Mouse (Mus musculus) ovary, adult 18-20 months (tissue): ENCODE measurements around the gene Plekha7.

Source experiments
- DNase-seq: peaks from one replicate; pipeline ENCODE4 v3.0.0; 2022; ENCODE audit warnings: low spot score, mixed read lengths

Gene Plekha7

GRCm38 (mm10) chr7:116222288-116223009, 85.7 kb downstream of the Plekha7 start:
- no peak for DNase-seq

DNA sequence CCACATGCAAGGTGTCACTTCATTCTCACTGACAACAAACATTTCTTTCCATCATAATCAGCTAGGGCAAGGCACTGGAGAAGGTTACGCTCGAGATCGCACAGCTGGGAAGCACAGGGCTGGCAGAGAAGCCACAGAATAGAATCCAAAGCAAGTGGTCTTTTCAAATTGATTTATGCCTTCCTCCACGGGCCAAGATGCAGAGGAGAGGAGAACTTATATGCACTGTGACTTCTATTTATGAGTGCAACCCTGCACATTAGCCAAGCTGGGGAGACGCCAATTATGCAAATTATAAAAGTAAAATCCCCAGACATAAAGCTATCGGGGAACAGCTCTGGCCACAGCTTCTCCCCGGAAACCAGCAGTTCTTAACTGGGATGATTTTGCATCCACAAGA, 86.3 kb downstream of the Plekha7 start:
- DNase-seq, result no peak

- no peak for DNase-seq
Observed at GRCm38 (mm10) chr7:116220103-116220707, 88.0 kb downstream of the Plekha7 start.

GRCm38 (mm10) chr7:116217747-116218146, 90.4 kb downstream of the Plekha7 start:
- no peak for DNase-seq

DNA sequence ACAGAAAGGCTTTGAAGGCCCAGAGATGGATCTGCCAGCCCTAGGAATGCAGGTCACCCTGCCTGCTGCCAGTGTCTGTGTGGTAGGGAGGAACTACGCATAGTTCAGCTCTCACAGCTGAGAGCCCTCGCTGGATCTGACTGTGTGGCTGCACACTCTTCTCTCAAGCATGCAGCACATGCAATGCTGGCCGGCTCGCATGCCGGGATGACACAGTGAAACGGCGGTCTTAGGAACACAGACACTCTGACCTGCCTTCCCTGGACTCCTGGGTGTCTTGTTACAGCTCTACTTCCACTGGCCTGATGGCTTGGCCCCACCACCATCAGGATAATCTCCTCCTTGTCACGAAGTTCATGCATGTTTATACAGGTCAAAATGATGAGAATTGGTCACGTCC, 96.3 kb downstream of the Plekha7 start:
- DNase-seq, result no peak

DNA sequence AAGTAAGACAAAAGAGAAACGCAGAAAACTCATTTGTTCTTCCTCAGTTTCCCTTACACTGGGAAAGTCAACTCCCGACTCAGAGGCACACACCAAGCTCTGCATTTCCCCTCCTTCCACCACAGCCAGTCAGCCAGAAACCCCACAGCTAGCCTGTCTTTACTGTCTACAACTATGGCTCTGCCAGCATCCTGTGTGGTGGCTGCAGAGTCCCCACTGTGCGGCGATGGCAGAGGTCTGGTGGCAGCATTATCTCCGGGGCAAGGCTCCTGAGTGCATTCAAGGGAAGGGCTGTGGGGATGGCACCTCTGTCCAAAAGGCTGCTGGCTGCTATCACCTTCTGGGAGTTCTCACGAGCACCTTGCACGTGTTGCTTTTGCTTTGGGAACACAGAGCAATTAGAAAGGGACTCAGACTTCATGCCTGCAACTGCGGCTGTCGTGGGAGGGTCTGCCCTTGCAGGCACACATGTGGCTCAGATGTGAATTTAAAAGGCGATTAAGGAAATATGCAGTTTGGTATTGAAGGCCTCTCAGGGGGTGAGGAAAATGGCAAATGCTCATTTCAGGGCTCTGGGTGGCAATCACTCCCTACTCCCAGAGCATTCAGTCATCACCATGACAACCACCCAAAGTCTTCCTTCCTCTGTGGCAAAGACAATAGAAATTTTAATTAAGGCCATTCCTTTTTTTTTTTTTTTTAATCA, 98.1 kb downstream of the Plekha7 start:
- no peak for DNase-seq

- no peak for DNase-seq
Observed at GRCm38 (mm10) chr7:116208880-116209279, 99.3 kb downstream of the Plekha7 start.

DNA sequence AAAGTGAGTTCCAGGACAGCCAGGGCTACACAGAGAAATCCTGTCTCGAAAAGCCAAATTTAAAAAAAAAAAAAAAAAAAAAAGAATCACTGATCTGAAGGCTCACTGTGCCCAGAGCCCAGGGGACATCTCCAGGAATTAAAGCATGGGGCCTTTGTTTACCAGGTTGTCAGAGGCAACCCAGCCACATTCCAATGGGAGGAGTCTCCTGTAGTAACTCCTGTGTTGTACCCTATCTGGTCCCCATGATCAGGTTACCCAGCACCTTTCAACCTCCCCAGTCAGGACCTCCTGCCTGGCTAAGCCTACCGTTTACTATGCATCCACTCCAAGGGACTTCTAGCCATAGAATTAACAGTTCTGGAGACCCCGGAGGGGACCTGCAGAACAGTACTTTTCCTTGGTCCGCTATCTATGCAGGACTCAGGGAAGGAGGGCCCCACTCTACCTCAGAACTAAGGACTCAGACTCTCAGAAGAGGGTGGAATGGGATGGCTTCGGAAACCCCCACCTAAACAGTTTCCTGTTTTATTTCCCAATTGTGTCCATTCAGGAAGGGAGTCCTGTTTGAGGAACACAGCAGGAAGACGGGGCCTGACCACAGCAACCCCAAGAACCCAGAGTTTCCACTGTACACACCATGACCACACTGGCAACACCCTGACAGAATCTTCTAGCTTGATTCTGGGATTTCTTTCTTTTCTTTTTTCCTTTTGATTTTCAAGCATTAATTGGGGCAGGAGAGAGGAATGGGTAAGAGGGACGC, 101.2 kb downstream of the Plekha7 start:
- no peak for DNase-seq

DNA sequence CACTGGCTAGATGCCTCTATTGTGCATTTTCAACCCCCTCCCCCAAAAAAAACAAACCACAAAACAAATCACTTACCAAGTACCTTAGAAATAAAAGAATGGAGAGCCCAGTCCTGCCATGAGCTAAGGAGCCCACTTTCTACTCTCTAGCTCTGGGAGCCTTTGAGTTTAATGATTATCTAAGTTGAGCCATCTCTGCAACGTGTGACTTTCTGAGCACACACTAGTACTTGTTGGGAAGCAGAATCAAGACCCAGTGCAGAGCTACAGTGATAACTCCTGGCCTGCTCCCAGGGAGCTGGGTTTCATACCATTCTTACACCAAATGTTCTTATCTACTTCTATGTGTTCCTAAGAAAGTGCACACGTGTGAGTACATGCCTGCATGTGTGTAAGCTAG, 102.7 kb downstream of the Plekha7 start:
- DNase-seq, result no peak

DNA sequence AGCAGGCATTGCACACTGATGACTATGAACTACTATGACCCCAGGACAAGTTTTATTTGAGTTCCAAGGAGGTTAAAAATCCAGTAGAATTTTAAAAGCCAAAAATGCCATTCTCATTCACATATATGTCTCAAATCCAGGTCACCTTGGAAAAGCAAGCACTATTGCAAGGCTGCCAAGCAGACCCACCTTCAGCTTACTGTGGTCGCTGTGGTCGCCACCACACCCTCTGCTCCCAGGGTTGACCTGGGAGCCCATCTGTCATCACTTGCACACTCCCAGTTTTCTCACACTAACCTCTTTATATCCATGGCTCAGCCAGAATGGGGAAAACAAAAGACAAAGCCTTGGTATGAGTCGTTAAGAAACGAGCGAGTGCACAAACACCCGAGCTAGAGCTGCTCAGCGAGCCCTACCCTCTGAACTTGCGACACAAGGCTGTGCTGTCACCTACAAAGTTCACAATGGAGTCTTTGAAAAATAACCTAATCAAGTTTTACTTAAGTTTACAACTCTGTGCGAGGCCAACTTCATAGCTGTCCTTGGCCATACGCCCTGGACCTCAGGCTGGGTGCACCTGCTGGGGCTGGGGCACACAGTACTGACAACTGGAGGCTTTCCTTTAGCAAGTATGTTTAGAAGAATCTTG, 106.0 kb downstream of the Plekha7 start:
- no peak for DNase-seq

DNA sequence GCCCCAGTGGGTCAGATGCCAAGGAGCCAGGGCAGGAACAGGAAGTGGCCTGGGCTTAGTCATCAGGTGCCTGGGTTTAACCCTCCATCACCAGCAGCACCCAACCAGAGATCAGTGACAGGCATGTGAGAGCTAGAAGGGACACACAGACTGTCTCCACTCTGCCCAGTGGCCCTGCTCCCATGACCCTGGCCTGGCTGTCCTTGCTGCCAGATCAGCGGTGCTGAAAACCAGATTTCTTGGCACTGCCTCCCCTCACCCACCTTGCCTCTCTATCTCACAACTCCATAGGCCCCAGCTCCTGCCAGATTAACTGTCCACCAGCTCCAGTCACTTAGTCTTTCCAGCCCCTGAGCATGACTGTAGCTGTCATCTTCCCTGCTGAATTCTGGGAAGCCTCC, 107.2 kb downstream of the Plekha7 start:
- no peak for DNase-seq

GRCm38 (mm10) chr7:116200544-116200943, 107.6 kb downstream of the Plekha7 start:
- no peak for DNase-seq

- DNase-seq, result no peak
Observed at GRCm38 (mm10) chr7:116198902-116199301, 109.3 kb downstream of the Plekha7 start.

- DNase-seq, result no peak
Observed at GRCm38 (mm10) chr7:116198407-116198806, 109.8 kb downstream of the Plekha7 start.

- no peak for DNase-seq
Observed at GRCm38 (mm10) chr7:116196974-116197679, 111.0 kb downstream of the Plekha7 start.

DNA sequence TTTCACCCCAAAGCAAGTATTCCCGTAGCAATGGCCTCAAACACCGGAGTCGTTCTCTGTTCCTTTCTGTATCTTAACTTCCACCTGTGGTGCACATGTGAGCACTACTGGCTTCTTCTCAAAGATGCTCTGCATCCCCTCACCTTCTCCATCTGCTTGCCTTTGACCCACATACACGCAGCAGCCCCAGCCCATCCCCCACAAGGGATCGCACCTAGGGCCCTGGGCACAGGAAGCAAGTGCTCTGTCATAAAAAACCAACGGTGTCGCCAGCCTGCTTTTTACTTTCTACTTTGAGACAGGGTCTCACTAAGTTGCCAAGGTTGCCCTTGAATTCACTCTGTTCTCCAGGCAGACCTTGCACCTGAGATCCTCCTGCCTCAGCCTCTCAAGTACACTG, 113.2 kb downstream of the Plekha7 start:
- DNase-seq, result no peak

- DNase-seq, result no peak
Observed at GRCm38 (mm10) chr7:116192966-116193365, 115.2 kb downstream of the Plekha7 start.

GRCm38 (mm10) chr7:116192096-116192595, 116.0 kb downstream of the Plekha7 start:
- DNase-seq, result no peak

GRCm38 (mm10) chr7:116191138-116191537, 117.0 kb downstream of the Plekha7 start:
- DNase-seq, result no peak

DNA sequence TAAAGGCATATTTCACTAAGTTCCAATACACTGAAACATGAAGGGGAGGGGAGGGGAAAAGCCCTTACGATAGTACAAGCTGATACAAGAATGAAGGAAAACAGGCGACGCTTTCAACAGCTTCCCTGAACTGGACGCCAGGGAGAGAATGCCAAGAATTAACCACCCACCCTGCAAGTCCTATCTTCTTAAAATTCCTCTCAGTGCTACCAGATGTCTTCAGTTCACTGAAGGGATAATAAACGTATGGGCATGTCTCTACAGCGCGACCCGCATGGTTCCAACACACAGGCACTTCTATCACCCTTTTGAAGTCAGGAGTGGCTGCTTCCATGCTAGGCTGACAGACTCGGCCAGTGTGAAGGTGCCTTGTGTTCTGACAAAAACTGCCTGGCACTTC, 118.5 kb downstream of the Plekha7 start:
- DNase-seq, result no peak

DNA sequence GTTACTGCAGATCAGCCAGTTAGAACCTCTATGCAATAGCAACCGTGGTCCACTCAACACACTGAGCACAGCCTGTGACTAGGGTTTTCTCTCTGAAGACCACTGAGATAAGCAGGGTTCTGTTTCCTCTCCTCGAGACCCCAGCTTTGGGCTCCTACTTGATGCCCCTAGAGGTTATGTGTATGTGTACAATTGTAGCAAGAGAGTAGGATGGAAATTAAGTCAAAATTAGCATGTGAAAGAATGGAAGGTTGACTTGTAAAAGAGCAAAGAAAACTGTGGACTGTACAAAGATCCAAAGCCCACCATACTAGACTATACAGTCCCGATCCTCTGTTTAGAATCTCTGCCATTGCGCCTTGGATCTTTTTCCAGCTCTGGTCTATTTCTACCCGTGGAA, 119.8 kb downstream of the Plekha7 start:
- no peak for DNase-seq
